Mouse (Mus musculus) common myeloid progenitor, adult 5-6 weeks (primary cell): Measurements from ENCODE around the gene Spock2. TPM values are rescaled to one million over a fixed set of nuclear protein-coding genes. Genes with fewer than 3 reads are reported as not detected.

Experiments
- total RNA-seq: library from RNA; stranded (forward); fragments of 200-1000, 187-1606 nt; gene quantifications from 2 replicates; pipeline ENCODE4 v1.2.3, GENCODE M21; 2017

Gene Spock2
- total RNA-seq, 1 experiment from 2014 or later: 0.09 TPM

Other genes with a start within 250 kb of the Spock2 start
- 22.7 and 23.9 TPM in 2 replicates for gene Dnajb12, start 226.7 kb upstream of the Spock2 start, total RNA-seq
- gene Ddit4, start 154.4 kb upstream of the Spock2 start, total RNA-seq: 1.4 and 4.2 TPM in 2 replicates
- 30.5 and 41.6 TPM in 2 replicates for gene Ascc1, start 103.4 kb upstream of the Spock2 start, total RNA-seq
- gene Anapc16, start 103.1 kb upstream of the Spock2 start, total RNA-seq: 45.3 and 60.5 TPM in 2 replicates
- 0.10 TPM in 1 of 2 replicates, not detected in the other for gene Chst3, start 113.0 kb downstream of the Spock2 start, total RNA-seq
- 149 and 150 TPM in 2 replicates for gene Psap, start 171.4 kb downstream of the Spock2 start, total RNA-seq
- gene Vsir, start 240.6 kb downstream of the Spock2 start, total RNA-seq: 15.4 and 18.5 TPM in 2 replicates